Mouse (Mus musculus): ENCODE results near the gene Cul7. TPM values are rescaled to one million over a fixed set of nuclear protein-coding genes. Genes with fewer than 3 reads are reported as not detected.

Gene Cul7
- 41.1 and 45.7 TPM in 2 replicates for polyA plus RNA-seq (2015; fragmentation: Nextera tagmentation; extraction: Ambion mirVana)

- H3K36me3 ChIP-seq, result peaks cover 29% of the 10 kb centered on the region
- peak; percentile 94 for ATAC-seq
- H3K4me2 ChIP-seq (replicated peaks), result peak within 1 kb of the TSS; percentile 74
- no peaks in the 10 kb centered on the region for H3K9me3 ChIP-seq
- WGBS, result 1% methylated on average over 56 of the region's 58 CpGs
- peaks cover 33% of the 10 kb centered on the region for H3K4me1 ChIP-seq (replicated peaks)
- H3K9ac ChIP-seq, result peak within 1 kb of the TSS; percentile 92
- peak within 1 kb of the TSS; percentile 97 for H3K27ac ChIP-seq
- H3K27me3 ChIP-seq (replicated peaks), result no peaks in the 10 kb centered on the region
- H3K4me3 ChIP-seq (replicated peaks), result peak within 1 kb of the TSS; percentile 76
These were observed at the start of gene Cul7 for GRCm38 (mm10) chr17:46650232-46651031. TSS of gene Cul7 (plus strand) at chr17:46650337.

GRCm38 (mm10) chr17:46600569-46600968 lies 49.6 kb upstream of the Cul7 start:
- no peak overlapping the region for H3K27ac ChIP-seq
- H3K4me1 ChIP-seq (replicated peaks), result peaks cover 12% of the 10 kb centered on the region
- H3K9me3 ChIP-seq, result no peaks in the 10 kb centered on the region
- H3K27me3 ChIP-seq (replicated peaks), result no peaks in the 10 kb centered on the region
- H3K9ac ChIP-seq, result no peak overlapping the region
- no peaks in the 10 kb centered on the region for H3K36me3 ChIP-seq
- no peak overlapping the region for H3K4me2 ChIP-seq (replicated peaks)
- no peak overlapping the region for H3K4me3 ChIP-seq (replicated peaks)
- WGBS, result 93% methylated on average over 2 of the region's 2 CpGs
- no peak for ATAC-seq

GRCm38 (mm10) chr17:46602212-46602611 lies 47.9 kb upstream of the Cul7 start:
- H3K27ac ChIP-seq, result peak overlapping the region; percentile 59; the same call in 1 of the 2 replicates
- ATAC-seq, result peak; percentile 60; the same call in 1 of the 2 replicates
- WGBS, result 47% methylated on average over 9 of the region's 9 CpGs

GRCm38 (mm10) chr17:46603229-46603628 lies 46.9 kb upstream of the Cul7 start:
- Histone ChIP-seq H3K27ac (no peak overlapping the region), H3K27me3 (replicated peaks) (no peaks in the 10 kb centered on the region), H3K4me2 (replicated peaks) (no peak overlapping the region), H3K9ac (no peak overlapping the region), H3K4me1 (replicated peaks) (peaks cover 12% of the 10 kb centered on the region), H3K4me3 (replicated peaks) (no peak overlapping the region), H3K36me3 (no peaks in the 10 kb centered on the region), H3K9me3 (no peaks in the 10 kb centered on the region)
- WGBS, result 94% methylated on average over 4 of the region's 4 CpGs
- ATAC-seq, result no peak

More at GRCm38 (mm10) chr17:46602212-46602611, 47.9 kb upstream of the Cul7 start:
- no peaks in the 10 kb centered on the region for H3K9me3 ChIP-seq
- H3K4me2 ChIP-seq (replicated peaks), result no peak overlapping the region
- peaks cover 12% of the 10 kb centered on the region for H3K4me1 ChIP-seq (replicated peaks)
- no peaks in the 10 kb centered on the region for H3K27me3 ChIP-seq (replicated peaks)
- no peaks in the 10 kb centered on the region for H3K36me3 ChIP-seq
- no peak overlapping the region for H3K9ac ChIP-seq
- H3K4me3 ChIP-seq (replicated peaks), result no peak overlapping the region

GRCm38 (mm10) chr17:46605126-46605525 lies 45.0 kb upstream of the Cul7 start:
- Histone ChIP-seq H3K4me2 (replicated peaks) (no peak overlapping the region), H3K27ac (no peak overlapping the region), H3K4me3 (replicated peaks) (no peak overlapping the region), H3K36me3 (no peaks in the 10 kb centered on the region), H3K9ac (no peak overlapping the region), H3K4me1 (replicated peaks) (peaks cover 19% of the 10 kb centered on the region), H3K9me3 (no peaks in the 10 kb centered on the region), H3K27me3 (replicated peaks) (no peaks in the 10 kb centered on the region)
- ATAC-seq, result no peak
- WGBS, result 73% methylated on average over 5 of the region's 5 CpGs

- no peaks in the 10 kb centered on the region for H3K9me3 ChIP-seq
- H3K36me3 ChIP-seq, result no peaks in the 10 kb centered on the region
- H3K4me2 ChIP-seq (replicated peaks), result no peak overlapping the region
- WGBS, result 84% methylated on average over 12 of the region's 12 CpGs
- ATAC-seq, result no peak
- H3K9ac ChIP-seq, result no peak overlapping the region
- H3K27me3 ChIP-seq (replicated peaks), result no peaks in the 10 kb centered on the region
- H3K27ac ChIP-seq, result no peak overlapping the region
- no peak overlapping the region for H3K4me3 ChIP-seq (replicated peaks)
- H3K4me1 ChIP-seq (replicated peaks), result peaks cover 24% of the 10 kb centered on the region
These were observed 44.1 kb upstream of the Cul7 start for GRCm38 (mm10) chr17:46605987-46606386.

GRCm38 (mm10) chr17:46609721-46610514 lies 40.2 kb upstream of the Cul7 start:
- H3K4me2 ChIP-seq (replicated peaks), result peak overlapping the region; percentile 46
- H3K4me3 ChIP-seq (replicated peaks), result no peak overlapping the region
- peaks cover 45% of the 10 kb centered on the region for H3K4me1 ChIP-seq (replicated peaks)
- no peaks in the 10 kb centered on the region for H3K9me3 ChIP-seq
- H3K27ac ChIP-seq, result peak overlapping the region; percentile 54; the same call in 1 of the 2 replicates
- H3K9ac ChIP-seq, result no peak overlapping the region
- peak; percentile 78 for ATAC-seq
- WGBS, result 47% methylated on average over 15 of the region's 15 CpGs
- H3K36me3 ChIP-seq, result no peaks in the 10 kb centered on the region
- no peaks in the 10 kb centered on the region for H3K27me3 ChIP-seq (replicated peaks)

- Histone ChIP-seq H3K4me3 (replicated peaks) (no peak overlapping the region), H3K27me3 (replicated peaks) (no peaks in the 10 kb centered on the region), H3K9ac (no peak overlapping the region), H3K36me3 (no peaks in the 10 kb centered on the region), H3K4me1 (replicated peaks) (peaks cover 44% of the 10 kb centered on the region), H3K4me2 (replicated peaks) (no peak overlapping the region), H3K9me3 (no peaks in the 10 kb centered on the region), H3K27ac (no peak overlapping the region)
- 91% methylated on average over 6 of the region's 6 CpGs for WGBS
- no peak for ATAC-seq
These were observed 38.8 kb upstream of the Cul7 start for GRCm38 (mm10) chr17:46611316-46611715.

GRCm38 (mm10) chr17:46612189-46612588 lies 37.9 kb upstream of the Cul7 start:
- 43% methylated on average over 2 of the region's 2 CpGs for WGBS
- Histone ChIP-seq H3K27me3 (replicated peaks) (no peaks in the 10 kb centered on the region), H3K9ac (no peak overlapping the region), H3K27ac (no peak overlapping the region; the same call in 1 of the 2 replicates), H3K4me1 (replicated peaks) (peaks cover 50% of the 10 kb centered on the region), H3K9me3 (no peaks in the 10 kb centered on the region), H3K4me3 (replicated peaks) (no peak overlapping the region), H3K36me3 (no peaks in the 10 kb centered on the region), H3K4me2 (replicated peaks) (no peak overlapping the region)
- peak; percentile 18; the same call in 1 of the 2 replicates for ATAC-seq

GRCm38 (mm10) chr17:46612820-46613219 lies 37.3 kb upstream of the Cul7 start:
- no peak for ATAC-seq
- H3K4me3 ChIP-seq (replicated peaks), result no peak overlapping the region
- H3K4me1 ChIP-seq (replicated peaks), result peaks cover 57% of the 10 kb centered on the region
- no peaks in the 10 kb centered on the region for H3K27me3 ChIP-seq (replicated peaks)
- H3K9ac ChIP-seq, result no peak overlapping the region
- 26% methylated on average over 4 of the region's 4 CpGs for WGBS
- H3K27ac ChIP-seq, result no peak overlapping the region; the same call in 1 of the 2 replicates
- no peaks in the 10 kb centered on the region for H3K36me3 ChIP-seq
- no peaks in the 10 kb centered on the region for H3K9me3 ChIP-seq
- 0 out of 2 replicates have a peak overlapping the region, but pooled peaks have one; percentile 4 for H3K4me2 ChIP-seq (replicated peaks)

- Histone ChIP-seq H3K4me2 (replicated peaks) (no peak overlapping the region), H3K9me3 (no peaks in the 10 kb centered on the region), H3K36me3 (no peaks in the 10 kb centered on the region), H3K27me3 (replicated peaks) (no peaks in the 10 kb centered on the region), H3K4me3 (replicated peaks) (no peak overlapping the region), H3K27ac (no peak overlapping the region), H3K9ac (no peak overlapping the region), H3K4me1 (replicated peaks) (peaks cover 61% of the 10 kb centered on the region)
- 25% methylated on average over 3 of the region's 3 CpGs for WGBS
- no peak for ATAC-seq
These were observed 36.9 kb upstream of the Cul7 start for GRCm38 (mm10) chr17:46613229-46613628.

GRCm38 (mm10) chr17:46617799-46618198 lies 32.3 kb upstream of the Cul7 start:
- peak overlapping the region; percentile 55 for H3K4me2 ChIP-seq (replicated peaks)
- no peak for ATAC-seq
- H3K27ac ChIP-seq, result peak overlapping the region; percentile 90
- H3K27me3 ChIP-seq (replicated peaks), result no peaks in the 10 kb centered on the region
- H3K36me3 ChIP-seq, result no peaks in the 10 kb centered on the region
- H3K4me1 ChIP-seq (replicated peaks), result peaks cover 77% of the 10 kb centered on the region
- no peak overlapping the region for H3K9ac ChIP-seq
- no peak overlapping the region for H3K4me3 ChIP-seq (replicated peaks)
- no peaks in the 10 kb centered on the region for H3K9me3 ChIP-seq
- 35% methylated on average over 12 of the region's 12 CpGs for WGBS
